Mouse (Mus musculus): ENCODE data around the gene Neu2.

GRCm38 (mm10) chr1:87482546-87482945 lies 27.1 kb upstream of the Neu2 start:
- TF ChIP-seq CTCF (IDR thresholded peaks at IDR 0.05; ENCODE audit: borderline replicate concordance, extremely low read depth, insufficient read depth, insufficient read length) (no peak), POLR2A (IDR thresholded peaks at IDR 0.05; ENCODE audit: borderline replicate concordance, extremely low read depth, insufficient read depth, insufficient read length, poor library complexity, severe bottlenecking) (no peak)

Data from brain, embryonic 14.5 days (tissue).